Mouse (Mus musculus) mesoderm, embryonic 11.5 days (tissue): ENCODE measurements at regions not wholly inside any gene's neighbourhood (a gene's known extent, or its start where the extent isn't known, plus 50 kb on each side); places are given as distances from the start of the nearest gene placed in this dataset.
"Not testable (repeated sequence)": the region's sequence is repeated elsewhere in the genome, so short reads cannot be mapped to it uniquely, and the experiment has no call there.

ENCODE experiments used
- DNase-seq: peaks from one replicate; pipeline ENCODE4 v3.0.0-alpha.2; 2012; ENCODE audit warnings: low read depth, low spot score

GRCm38 (mm10) chr14:26319821-26320220 lies 62.1 kb downstream of the Duxbl3 start:
- not testable (repeated sequence) for DNase-seq

GRCm38 (mm10) chr14:26320736-26321135 lies 63.0 kb downstream of the Duxbl3 start:
- no peak for DNase-seq

GRCm38 (mm10) chr14:26328562-26328961 lies 70.8 kb downstream of the Duxbl3 start:
- DNase-seq = no peak

- DNase-seq = no peak
Measured at GRCm38 (mm10) chr14:26341111-26341510, 83.3 kb downstream of the Duxbl3 start.

- DNase-seq = no peak
Measured at GRCm38 (mm10) chr14:26345227-26345626, 87.5 kb downstream of the Duxbl3 start.

- DNase-seq = no peak
Measured at GRCm38 (mm10) chr14:26347296-26347695, 89.5 kb downstream of the Duxbl3 start.

GRCm38 (mm10) chr14:26352927-26353326 lies 95.2 kb downstream of the Duxbl3 start:
- no peak for DNase-seq

- DNase-seq = peak; percentile 27
Measured at GRCm38 (mm10) chr14:26357242-26357641, 99.5 kb downstream of the Duxbl3 start.

- no peak for DNase-seq
Measured at GRCm38 (mm10) chr14:26357996-26358395, 100.2 kb downstream of the Duxbl3 start.

GRCm38 (mm10) chr14:26360071-26360470 lies 102.3 kb downstream of the Duxbl3 start:
- no peak for DNase-seq

GRCm38 (mm10) chr14:26361206-26361605 lies 103.4 kb downstream of the Duxbl3 start:
- no peak for DNase-seq
